Mouse (Mus musculus) liver, postnatal 0 days (tissue): ENCODE data around the gene Syngap1.

Experiments used
- CTCF ChIP-seq: sonication (generic); IDR thresholded peaks from 2 replicates; pipeline ENCODE4 v1.5.1; 2016; ENCODE audit warnings: antibody characterized with exemption, low read depth
- EP300 ChIP-seq: IDR thresholded peaks from 2 replicates; pipeline ENCODE4 v1.6.1; 2016; ENCODE audit warnings: antibody characterized with exemption, low read depth, mild to moderate bottlenecking

- TF ChIP-seq CTCF, result no peak
- no peak for TF ChIP-seq EP300
Observed at GRCm38 (mm10) chr17:26981050-26981449, 40.0 kb downstream of the Syngap1 start.
